Mouse (Mus musculus): ENCODE measurements around the gene Pes1. TPM values are rescaled to one million over a fixed set of nuclear protein-coding genes. Genes with fewer than 3 reads are reported as not detected.
A peak's percentile ranks its signal among the peaks of the same experiment; 100 is the strongest.
"Not testable (repeated sequence)": the region's sequence is repeated elsewhere in the genome, so short reads cannot be mapped to it uniquely, and the experiment has no call there.

The Pes1 gene
- total RNA-seq (2017), result 42.6 and 51.2 TPM in 2 replicates

DNA sequence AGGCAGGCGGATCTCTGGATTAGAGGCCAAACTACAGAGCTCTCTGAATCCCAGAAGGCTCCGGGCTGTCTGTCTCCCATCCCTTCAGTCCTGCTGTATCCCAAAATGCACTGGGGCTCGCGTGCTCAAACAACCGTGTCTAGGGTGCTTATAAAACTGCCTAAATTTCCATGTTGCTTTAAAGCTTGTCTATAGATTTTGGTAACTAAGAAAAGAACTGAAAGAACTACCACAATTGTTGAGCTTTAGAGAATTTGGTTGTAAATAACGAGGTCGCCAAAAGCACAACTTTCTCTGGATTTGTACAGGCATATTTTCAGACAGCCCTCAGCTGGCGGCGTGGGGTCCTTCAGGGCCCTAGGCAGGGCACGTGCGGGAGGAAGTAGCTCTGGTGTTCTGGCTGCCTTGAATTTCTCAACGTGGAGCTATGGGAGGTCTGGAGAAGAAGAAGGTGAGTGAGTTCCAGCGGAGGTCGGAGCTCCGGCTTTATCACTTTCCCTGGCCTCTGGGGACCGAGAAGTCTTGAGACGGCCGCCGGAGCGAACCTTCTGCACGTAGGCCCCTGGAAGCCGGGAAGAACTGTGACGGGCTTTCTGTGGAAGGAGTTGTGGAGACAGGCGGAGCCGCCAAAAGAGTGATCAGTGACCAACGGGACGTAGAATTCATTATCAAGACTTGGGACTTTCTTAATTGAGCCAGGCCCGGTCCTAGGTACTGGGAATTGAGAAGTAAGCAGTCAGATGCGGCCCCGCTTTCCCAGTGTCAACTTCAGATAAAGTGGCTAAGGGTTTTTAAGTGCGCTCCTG lies at the start of gene Pes1:
TSS of gene Pes1 (plus strand) at position 366 of the 806 bp plus-strand sequence.
- ATAC-seq (ENCODE audit: extremely low read depth, insufficient number of reproducible peaks, low FRiP score, poor library complexity, severe bottlenecking), result peak; percentile 91

DNA sequence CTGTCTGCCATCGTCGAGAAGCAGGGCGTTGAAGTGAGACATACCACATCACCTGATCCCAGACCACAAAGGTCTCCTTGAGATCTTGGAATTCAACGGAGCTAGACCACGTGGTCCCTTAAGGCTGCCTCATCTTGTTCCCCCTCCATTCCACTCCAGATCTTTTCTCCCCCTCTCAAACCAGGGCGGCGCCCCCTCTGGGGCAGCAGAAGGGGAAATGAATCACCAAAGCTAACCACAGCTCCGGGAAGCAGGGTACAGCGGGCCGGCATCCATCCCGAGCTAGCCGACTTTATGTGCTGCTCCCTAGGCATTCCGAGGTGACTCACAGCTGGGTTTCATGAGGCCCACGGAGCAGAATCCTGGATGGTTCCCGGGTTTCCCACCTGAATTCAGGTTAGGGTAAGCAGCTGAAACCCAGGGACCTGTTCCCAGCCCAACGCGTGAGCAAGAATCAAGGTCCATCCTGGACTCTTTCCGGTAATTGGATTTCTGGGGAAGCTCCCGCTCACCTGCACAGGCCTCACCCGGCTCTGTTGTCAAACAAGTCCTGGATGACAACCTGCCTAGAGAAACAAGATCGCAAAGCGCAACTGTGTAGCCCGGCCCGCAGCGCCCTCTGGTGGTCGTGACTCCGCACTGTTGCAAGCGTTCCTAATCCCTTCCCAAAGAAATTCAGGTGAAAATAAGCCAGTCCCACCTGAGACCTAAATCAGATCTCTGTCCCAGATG lies 49.5 kb upstream of the Pes1 start, which contains the start of gene Slc35e4:
TSS of gene Slc35e4 (minus strand) at position 556 of the 732 bp plus-strand sequence.
- peak; percentile 69 for ATAC-seq (ENCODE audit: extremely low read depth, insufficient number of reproducible peaks, low FRiP score, poor library complexity, severe bottlenecking)

DNA sequence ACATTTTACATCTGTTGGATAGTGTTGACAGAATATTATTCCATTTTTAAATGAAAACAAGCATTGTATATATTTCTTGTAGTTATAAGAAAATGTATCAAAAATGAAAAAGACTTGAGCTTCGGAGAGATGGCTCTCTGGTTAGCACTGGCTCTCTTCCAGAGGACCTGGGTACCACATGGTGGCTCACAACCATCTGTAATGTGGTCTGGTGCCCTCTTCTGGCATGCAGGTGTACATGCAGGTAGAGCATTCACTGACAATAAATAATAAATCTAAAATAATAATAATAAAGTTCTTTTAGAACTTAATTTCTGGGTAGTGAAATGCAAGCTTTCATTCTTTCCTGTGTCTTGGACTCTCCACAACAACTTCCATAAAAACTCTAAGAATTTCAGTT lies 45.0 kb upstream of the Pes1 start:
- no peak for ATAC-seq (ENCODE audit: extremely low read depth, insufficient number of reproducible peaks, low FRiP score, poor library complexity, severe bottlenecking)

DNA sequence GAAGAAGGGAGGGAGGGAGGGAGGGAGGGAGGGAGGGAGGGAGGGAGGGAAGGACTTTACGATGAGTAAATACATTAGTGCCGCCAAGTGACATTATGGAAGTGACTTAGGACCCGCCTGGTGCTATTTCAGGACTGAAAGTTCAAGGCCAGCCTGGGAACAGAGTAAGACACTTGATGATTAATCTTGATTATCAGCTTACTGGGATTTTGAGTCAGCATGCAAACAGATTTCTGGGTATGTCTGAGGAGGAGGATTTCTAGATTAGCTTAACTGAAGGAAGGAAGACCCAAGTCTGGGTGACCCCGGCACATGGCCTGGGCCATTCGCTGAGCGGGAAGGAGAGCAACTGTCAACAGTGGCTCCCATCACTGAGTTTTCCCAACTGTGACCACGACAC lies 43.3 kb upstream of the Pes1 start:
- ATAC-seq (ENCODE audit: extremely low read depth, insufficient number of reproducible peaks, low FRiP score, poor library complexity, severe bottlenecking), result no peak

DNA sequence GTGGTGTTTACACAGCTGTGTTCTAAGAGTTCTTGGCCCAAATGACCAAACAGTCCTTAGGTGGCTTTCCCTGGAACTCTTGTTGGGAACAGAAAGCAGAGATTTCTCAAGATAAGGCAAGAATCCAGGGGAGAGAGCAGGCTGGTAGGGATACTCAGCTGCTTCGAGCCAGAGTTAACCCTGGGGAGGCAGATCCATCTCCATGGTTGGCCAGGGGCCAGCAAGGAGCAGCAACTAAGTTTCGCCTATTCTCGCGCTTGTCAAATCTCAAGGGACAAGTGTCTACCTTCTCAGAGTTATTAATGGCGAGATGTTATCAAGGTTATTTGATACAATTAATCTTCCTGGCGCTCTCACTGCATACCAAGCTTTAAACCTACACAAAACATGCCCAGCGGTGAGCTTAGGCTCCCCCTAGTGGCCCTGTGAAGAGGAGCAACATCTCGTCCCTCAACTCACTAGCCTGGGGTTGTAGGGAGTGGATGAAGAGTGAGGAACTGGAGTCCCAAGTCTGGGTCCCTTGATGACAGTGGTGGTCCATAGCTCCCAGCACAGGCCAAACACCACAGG lies 42.4 kb upstream of the Pes1 start:
- peak; percentile 72 for ATAC-seq (ENCODE audit: extremely low read depth, insufficient number of reproducible peaks, low FRiP score, poor library complexity, severe bottlenecking)

DNA sequence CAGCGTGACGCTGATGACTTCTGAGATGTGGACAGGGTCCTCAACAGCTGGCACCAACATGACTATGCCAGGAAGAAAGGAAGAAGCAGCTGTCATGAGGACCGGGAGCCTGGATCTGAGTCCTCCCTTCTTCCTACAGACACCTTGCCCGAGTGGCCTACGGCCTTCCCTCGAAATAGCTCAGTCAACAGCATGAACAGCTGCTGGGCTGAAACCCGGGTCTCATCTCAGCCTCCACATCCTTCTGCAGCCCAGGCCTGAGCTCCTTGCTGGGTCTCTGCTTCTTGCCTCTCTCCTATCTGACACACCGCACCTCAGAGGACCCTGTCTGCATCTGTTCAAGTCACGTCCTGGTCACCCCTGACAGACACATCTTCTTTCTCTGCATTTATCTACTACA lies 41.7 kb upstream of the Pes1 start:
- ATAC-seq (ENCODE audit: extremely low read depth, insufficient number of reproducible peaks, low FRiP score, poor library complexity, severe bottlenecking), result no peak

DNA sequence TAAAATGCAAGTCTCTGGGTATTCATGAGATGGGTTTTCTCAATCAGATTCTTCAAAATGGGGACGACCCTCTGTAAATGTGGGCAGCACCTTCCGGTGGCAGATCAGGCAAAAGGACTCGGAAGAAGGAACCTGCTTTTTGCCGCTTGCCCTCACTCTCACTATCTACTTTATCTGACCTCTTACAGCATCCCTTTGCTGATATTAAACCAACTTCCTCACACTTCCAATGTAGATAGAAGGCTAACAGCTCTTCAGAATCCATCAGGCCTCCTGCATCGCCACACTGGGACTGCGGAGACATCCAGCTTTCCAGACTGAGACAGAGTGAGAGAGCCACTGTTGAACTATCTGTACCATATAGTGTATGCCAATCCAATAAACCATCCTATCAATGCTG lies 41.0 kb upstream of the Pes1 start:
- no peak for ATAC-seq (ENCODE audit: extremely low read depth, insufficient number of reproducible peaks, low FRiP score, poor library complexity, severe bottlenecking)

DNA sequence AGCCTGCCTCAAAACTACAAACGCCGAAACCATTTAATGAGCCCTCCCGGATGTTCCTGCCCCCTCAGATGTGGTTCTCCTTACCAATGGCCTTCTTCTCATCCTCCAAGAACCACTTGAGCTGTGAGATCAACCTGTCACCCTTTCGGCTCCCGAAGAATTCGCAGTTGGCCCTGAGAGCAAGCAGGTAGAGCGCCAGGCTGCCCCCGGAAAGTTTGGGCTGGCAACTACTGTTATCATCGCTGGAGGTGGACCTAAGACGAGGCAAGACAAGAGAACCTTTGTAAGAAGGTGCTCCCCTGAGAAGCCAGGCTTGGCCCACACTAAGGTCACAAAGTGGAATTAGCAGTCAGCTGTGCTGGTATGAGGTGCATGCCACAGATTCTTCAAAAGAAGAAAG lies 37.9 kb upstream of the Pes1 start:
- ATAC-seq (ENCODE audit: extremely low read depth, insufficient number of reproducible peaks, low FRiP score, poor library complexity, severe bottlenecking), result no peak

DNA sequence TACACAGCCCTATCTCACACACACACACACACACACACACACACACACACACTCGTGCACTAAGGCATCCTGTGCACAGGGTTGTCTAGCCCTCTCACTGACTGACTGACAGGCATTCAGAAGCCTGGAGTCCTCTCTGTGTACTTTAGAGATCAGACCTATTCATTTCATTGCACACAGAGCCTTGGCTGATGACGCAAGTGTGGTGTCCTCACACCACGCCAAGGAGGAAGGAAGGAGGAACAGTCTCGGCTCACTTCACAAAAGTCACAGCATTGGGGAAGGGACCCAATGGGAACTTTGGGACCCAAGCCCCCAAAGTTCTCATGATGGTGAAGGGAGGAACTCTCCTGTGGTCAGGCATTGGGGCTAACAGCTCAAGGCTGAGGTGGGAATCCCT lies 33.8 kb upstream of the Pes1 start:
- ATAC-seq (ENCODE audit: extremely low read depth, insufficient number of reproducible peaks, low FRiP score, poor library complexity, severe bottlenecking), result peak; percentile 77

DNA sequence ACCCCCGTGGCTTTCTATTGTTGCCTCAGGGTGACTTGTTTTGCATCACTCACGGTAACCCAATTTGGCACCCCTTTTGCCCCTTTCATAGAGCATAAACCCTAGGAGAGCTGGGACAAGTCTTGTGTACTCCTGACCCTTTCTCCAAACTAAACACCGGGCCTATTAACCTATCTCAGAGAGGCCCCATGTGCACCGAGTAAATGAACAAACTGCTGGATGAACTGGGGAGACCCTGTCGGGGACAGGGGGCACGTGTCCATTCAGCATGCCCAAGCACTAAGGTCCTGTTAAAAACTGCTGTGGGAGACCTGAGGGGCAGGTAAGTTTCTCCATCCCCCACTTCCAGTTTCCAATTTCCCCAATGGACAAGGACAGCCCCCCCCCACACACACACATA lies 32.8 kb upstream of the Pes1 start:
- ATAC-seq (ENCODE audit: extremely low read depth, insufficient number of reproducible peaks, low FRiP score, poor library complexity, severe bottlenecking), result no peak

DNA sequence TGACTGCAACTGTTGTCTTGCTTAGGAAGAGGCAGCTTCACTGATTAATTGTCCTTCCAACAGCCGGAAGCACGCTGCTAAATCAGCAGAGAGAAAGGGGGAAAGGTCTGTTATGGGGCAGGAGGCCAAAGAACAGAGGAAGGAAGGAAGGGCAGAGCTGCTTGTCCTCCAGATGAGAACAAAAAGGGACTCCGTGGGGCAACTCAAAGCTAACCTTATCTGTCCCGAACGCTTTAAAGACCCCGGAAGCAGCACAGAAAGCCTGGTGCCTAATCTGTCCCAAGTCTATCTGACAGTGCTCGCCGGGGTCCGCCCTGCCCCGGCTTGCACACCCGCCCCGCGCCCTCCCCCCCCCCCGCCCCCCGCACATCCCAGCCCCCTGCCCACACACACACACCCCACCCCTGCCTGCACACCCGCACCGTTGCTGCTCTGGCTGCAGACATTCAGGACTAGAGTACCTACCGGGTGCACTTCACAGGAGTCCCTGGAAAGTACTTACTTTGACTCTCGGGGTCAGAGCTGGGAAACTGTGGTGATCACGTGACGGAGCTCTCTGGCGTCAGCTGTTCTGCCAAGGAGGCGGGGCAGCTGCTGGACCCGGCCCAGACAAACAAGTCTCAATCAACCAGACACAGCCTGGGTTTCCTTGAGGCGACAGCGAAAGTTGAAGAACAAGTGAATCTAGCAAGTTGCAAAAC lies 32.1 kb upstream of the Pes1 start, which contains the start of gene Tcn2:
TSS of gene Tcn2 (minus strand) at position 649 of the 701 bp plus-strand sequence.
- ATAC-seq (ENCODE audit: extremely low read depth, insufficient number of reproducible peaks, low FRiP score, poor library complexity, severe bottlenecking), result peak; percentile 80

DNA sequence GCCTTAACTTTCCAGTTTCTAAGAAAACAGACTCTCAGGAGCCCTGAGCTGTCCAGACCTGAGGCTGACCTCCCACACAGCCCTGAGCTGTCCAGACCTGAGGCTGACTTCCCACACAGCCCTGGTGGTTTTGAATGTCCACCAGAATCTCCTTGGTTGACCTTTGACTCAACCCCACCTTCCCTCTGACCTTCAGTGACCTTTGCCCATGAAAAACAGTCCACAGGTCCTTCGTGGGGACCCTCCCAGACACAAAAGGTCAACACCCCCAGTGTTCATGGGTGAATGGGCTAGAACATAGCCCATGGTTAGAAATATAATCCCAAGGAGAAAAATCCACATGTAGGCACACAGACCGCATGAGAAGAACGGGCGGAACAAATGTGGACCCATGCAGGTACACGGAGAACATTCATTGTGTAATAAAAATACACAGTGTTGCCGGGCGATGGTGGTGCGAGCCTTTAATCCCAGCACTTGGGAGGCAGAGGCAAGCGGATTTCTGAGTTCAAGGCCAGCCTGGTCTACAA lies 30.0 kb upstream of the Pes1 start:
- no peak for ATAC-seq (ENCODE audit: extremely low read depth, insufficient number of reproducible peaks, low FRiP score, poor library complexity, severe bottlenecking)

DNA sequence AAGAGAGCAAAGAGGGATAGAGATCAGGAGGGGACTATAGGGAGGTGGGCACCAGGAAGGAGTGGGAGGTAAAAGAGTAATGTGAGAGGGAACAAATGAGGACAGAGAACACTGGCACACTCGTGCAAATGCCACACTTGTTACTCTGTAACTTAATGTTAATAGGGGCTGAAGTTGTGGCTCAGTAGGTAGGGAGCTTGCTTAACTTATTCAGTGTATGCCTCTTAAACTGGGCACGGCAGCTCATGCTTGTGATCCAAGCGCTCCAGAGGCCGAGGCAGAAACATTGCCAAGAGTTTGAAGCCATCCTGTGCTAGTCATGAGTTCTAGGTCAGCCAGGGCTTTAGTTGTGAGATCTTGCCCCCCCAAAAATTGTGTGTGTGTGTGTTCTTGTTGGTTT lies 28.6 kb upstream of the Pes1 start:
- ATAC-seq (ENCODE audit: extremely low read depth, insufficient number of reproducible peaks, low FRiP score, poor library complexity, severe bottlenecking), result no peak

DNA sequence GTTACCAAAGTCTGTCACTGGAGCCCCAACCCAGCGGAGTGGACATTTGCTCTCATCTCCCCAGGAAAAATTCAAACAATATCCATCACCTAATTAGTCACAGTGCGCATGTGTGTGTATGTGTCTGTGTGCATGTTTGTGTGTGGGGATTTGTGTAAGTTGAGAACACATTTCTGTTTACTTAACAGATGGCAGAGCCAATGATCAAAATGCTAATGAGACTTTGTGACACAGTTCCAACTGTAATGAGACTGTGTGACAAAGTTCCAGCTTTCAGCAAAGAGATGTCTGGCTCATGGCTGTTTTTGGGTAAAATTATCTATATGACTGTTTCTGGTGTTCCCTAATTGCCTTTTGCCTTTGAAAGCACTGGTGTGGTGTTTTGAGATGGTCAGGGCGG lies 27.5 kb upstream of the Pes1 start:
- ATAC-seq (ENCODE audit: extremely low read depth, insufficient number of reproducible peaks, low FRiP score, poor library complexity, severe bottlenecking), result no peak

DNA sequence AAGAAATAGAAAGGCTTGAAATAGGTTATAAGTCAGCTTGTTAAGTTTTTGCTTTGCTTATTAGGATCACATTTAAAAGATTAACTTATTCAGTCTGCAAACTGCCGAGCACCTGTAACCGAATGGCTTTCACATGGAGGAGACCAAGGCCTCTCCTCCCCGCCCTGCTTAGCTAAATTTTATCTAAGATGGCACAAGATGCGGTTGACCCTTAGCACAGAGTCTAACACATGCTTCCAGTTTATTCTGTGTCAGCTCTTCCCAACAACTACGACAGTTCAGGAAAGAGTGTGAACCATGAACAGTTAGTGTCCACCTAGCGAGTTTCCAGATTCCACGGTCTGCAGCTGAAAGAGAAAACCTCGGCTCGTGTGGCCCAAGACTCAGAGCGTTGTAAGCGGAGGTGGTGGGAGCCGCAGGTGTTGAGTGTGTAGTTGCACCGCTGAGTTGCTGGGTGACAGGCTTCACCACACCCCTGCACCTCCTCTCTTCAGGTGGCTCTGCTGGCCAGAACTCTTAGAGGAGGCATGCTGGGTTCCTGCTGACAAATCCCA lies 26.4 kb upstream of the Pes1 start:
- ATAC-seq (ENCODE audit: extremely low read depth, insufficient number of reproducible peaks, low FRiP score, poor library complexity, severe bottlenecking), result no peak

DNA sequence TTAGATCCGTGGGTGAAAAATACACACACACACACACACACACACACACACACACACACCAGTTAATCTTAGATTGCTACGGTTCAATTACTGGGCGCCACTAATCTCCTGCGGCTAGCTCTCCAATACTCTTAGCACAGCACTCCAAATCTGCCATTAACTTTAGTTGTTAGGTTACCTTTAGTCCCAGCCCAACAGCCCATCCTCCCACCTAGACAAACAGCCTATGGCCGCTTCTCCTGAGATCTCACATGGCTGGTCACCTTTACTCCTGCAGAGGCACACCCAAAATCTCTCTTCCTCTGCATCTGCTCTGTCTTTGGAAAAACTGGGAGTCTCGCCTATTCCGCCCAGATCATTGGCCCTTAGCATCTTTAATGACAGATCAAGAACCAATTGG lies 22.4 kb upstream of the Pes1 start:
- no peak for ATAC-seq (ENCODE audit: extremely low read depth, insufficient number of reproducible peaks, low FRiP score, poor library complexity, severe bottlenecking)

DNA sequence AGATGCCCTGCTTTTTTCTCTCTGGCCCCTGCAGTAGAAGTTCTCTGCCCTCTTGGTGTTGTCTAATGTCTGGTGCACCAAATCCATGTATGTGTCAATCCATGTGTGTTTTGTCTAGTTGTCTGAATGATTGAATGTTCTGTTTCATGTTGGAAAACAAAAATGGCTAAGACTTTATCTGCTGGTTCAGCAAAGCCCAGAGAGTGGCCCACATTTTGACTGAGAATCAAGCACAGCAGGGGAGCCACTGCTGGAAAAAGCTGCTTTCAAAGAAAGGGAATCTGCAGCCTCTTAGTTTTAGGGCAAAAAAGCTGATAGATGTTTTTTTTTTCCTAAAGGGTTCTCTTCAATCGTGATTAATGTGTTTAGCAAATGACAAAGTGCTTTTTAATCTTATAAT lies 17.4 kb upstream of the Pes1 start:
- ATAC-seq (ENCODE audit: extremely low read depth, insufficient number of reproducible peaks, low FRiP score, poor library complexity, severe bottlenecking), result no peak

DNA sequence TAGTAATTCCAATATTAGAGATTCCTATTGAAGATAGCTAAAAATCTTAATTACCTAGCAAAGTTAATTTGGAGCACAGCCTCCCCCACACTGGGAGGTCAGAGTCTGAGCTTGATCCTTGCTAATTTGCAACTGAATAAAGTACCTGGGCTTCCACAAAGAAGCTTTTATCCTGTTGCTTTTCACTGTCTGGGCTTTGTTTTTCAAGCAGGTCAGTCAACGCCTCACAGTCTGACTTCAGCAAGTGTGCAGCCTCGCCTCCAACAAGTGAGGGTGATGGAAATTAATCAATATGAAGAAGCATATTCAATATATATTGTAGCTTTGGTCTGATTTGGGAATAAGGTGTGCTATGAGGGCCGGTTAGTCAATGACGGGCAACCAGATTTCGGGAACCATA lies 8.9 kb upstream of the Pes1 start:
- ATAC-seq (ENCODE audit: extremely low read depth, insufficient number of reproducible peaks, low FRiP score, poor library complexity, severe bottlenecking), result not testable (repeated sequence)

DNA sequence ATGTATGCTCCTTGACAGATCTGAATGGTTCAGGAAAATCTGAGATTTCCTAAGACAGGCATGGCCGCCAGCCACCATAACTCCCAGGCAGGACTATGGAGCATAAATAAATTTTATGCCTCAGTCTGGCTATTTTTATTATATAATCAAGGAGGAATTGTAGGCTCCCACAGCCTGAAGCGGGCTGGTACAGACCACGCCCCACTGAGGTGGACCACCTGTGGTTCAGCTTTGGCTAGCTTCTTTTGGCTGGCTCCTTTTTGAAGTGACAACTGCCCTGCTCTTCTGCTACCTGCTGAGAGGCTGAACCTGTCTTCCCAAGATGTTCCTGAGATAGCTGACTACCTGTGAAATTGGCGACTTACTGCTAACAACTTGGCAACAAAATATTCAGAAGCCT lies 8.4 kb upstream of the Pes1 start:
- ATAC-seq (ENCODE audit: extremely low read depth, insufficient number of reproducible peaks, low FRiP score, poor library complexity, severe bottlenecking), result not testable (repeated sequence)
